Mouse (Mus musculus): ENCODE data around the gene Pltp. TPM values are rescaled to one million over a fixed set of nuclear protein-coding genes. Genes with fewer than 3 reads are reported as not detected.

The Pltp gene
- polyA plus RNA-seq (2016; fragmentation: Nextera tagmentation; extraction: Ambion mirVana): 90.2 and 113 TPM in 2 replicates

- ATAC-seq (ENCODE audit: low FRiP score, low read depth): peak; percentile 90
- H3K27ac ChIP-seq (replicated peaks): peak within 1 kb of the TSS; percentile 58; the same call in 1 of the 2 replicates
- H3K4me1 ChIP-seq: peaks cover 22% of the 10 kb centered on the region
- H3K36me3 ChIP-seq: no peaks in the 10 kb centered on the region
- H3K27me3 ChIP-seq: peaks cover 46% of the 10 kb centered on the region
- H3K9me3 ChIP-seq: no peaks in the 10 kb centered on the region
- peak within 1 kb of the TSS; percentile 95 for H3K4me2 ChIP-seq (replicated peaks)
- H3K9ac ChIP-seq (replicated peaks): peak within 1 kb of the TSS; percentile 66
- under 1% methylated on average over 46 of the region's 47 CpGs for WGBS
- peak within 1 kb of the TSS; percentile 52 for H3K4me3 ChIP-seq
Measured at GRCm38 (mm10) chr2:164857101-164857821, at the start of gene Pltp. Pltp (minus strand) TSS chr2:164857711.

DNA sequence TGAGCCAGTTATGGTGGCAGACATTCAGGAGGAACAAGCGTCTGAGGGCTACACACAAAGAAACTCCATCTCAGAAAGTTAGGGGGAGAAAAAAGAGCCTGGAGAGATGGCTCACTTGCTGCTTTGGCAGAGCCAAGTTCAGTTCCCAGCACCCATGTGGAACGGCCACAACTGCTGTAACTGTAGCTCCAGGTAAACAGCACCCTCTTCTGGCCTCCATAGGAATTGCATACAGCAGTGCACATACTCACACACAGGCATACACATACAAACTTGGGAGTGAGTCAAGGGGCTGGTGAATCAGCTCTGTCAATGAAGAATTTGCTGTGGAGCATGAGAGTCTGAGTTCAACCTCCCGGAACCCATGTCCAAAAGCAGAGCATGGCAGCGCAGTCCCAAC lies 48.6 kb upstream of the Pltp start:
- 100% methylated on average over 4 of the region's 4 CpGs for WGBS
- H3K4me2 ChIP-seq (replicated peaks): no peak overlapping the region

GRCm38 (mm10) chr2:164903496-164903895 lies 46.0 kb upstream of the Pltp start:
- Histone ChIP-seq H3K4me2 (replicated peaks) (no peak overlapping the region), H3K36me3 (peaks cover 100% of the 10 kb centered on the region), H3K9ac (replicated peaks) (no peak overlapping the region), H3K4me3 (no peak overlapping the region), H3K27ac (replicated peaks) (no peak overlapping the region), H3K27me3 (no peaks in the 10 kb centered on the region), H3K4me1 (no peaks in the 10 kb centered on the region), H3K9me3 (peaks cover 7% of the 10 kb centered on the region)
- ATAC-seq (ENCODE audit: low FRiP score, low read depth): no peak
- WGBS: 67% methylated on average over 1 of the region's 1 CpGs

More for the DNA sequence above, 48.6 kb upstream of the Pltp start:
- H3K27me3 ChIP-seq: no peaks in the 10 kb centered on the region
- no peak overlapping the region for H3K9ac ChIP-seq (replicated peaks)
- peaks cover 15% of the 10 kb centered on the region for H3K4me1 ChIP-seq
- peaks cover 84% of the 10 kb centered on the region for H3K36me3 ChIP-seq
- H3K9me3 ChIP-seq: peaks cover 7% of the 10 kb centered on the region
- H3K4me3 ChIP-seq: no peak overlapping the region
- no peak for ATAC-seq (ENCODE audit: low FRiP score, low read depth)
- no peak overlapping the region for H3K27ac ChIP-seq (replicated peaks)

DNA sequence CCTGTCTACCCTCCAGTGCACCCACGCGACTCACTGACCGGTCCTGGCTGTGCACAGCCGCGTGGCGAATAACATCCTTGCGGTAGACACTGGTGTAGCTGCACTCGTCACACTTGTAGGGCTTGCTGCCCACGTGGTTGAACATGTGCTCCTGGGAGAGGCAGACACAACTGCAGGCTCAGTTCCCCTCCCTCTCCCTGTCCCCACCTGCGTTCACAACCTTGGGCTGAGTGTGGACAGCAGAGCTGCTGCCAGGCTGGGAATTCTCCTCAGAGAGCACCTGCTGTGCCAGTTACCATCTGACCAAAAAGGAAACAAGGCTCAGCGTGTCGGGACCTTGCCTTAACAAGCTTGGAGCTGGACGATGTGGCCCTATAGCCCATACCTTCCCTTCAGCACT lies 43.9 kb upstream of the Pltp start:
- Histone ChIP-seq H3K4me3 (no peak overlapping the region), H3K27ac (replicated peaks) (no peak overlapping the region), H3K9me3 (peaks cover 5% of the 10 kb centered on the region), H3K27me3 (no peaks in the 10 kb centered on the region), H3K4me1 (no peaks in the 10 kb centered on the region), H3K36me3 (peaks cover 100% of the 10 kb centered on the region), H3K4me2 (replicated peaks) (no peak overlapping the region), H3K9ac (replicated peaks) (no peak overlapping the region)
- ATAC-seq (ENCODE audit: low FRiP score, low read depth): no peak
- 91% methylated on average over 13 of the region's 13 CpGs for WGBS

DNA sequence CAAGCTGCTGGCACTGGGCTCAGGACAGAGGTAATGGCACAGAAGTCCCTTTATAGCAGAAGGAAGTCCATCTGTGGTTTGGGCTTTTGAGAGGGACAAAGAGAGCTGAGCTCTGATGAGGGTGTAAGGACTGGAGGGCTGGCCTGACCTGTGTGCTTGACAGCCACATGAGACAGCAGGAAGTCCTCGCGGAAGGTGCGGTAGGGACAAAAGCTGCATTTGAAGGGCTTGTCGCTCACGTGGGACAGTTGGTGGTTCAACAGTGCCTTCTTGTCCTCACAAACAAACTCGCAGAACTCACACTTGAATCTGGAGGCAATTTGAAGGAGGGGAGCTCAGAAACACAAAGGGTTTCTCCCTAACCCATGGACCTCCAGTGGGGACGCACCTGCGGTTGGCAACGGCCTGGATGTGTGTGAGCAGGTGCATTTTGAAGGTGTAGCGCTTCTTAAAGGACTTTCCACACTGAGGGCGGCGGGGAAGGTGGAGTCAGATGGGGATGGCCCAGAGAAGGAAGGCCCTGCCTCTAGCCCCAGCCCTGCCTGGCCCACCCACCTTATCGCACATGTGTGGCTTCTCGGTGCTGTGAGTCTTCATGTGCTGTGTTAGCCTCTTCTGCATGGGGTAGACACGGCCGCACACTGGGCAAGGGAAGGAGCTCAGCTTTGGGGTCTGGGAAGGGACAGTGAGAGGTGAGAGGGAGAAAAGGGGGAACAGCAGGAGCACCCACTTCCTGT lies 42.4 kb upstream of the Pltp start:
- Histone ChIP-seq H3K4me1 (no peaks in the 10 kb centered on the region), H3K9ac (replicated peaks) (no peak overlapping the region), H3K9me3 (no peaks in the 10 kb centered on the region), H3K4me3 (no peak overlapping the region), H3K27me3 (no peaks in the 10 kb centered on the region), H3K27ac (replicated peaks) (no peak overlapping the region), H3K4me2 (replicated peaks) (no peak overlapping the region), H3K36me3 (peaks cover 100% of the 10 kb centered on the region)
- 94% methylated on average over 16 of the region's 16 CpGs for WGBS
- ATAC-seq (ENCODE audit: low FRiP score, low read depth): no peak

DNA sequence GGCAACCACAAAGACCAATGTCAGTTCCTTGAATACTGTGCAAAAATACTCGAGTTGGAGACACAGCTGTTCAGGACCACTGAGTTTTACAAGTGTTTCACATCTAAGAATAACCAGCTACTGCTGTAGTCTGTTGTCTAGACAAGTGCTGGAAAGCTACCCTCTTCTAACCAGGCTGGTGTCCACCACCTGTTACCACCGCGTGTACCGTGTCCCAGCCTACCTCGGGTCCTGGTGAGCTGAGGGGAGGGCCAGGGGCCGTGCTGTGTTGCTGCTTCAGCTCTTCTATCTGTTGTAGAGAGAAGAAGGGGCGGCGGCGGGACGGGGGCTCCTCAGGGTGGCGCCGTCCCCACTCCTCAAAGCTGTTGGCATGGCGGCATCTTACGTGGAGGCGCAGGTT lies 41.5 kb upstream of the Pltp start:
- Histone ChIP-seq H3K27ac (replicated peaks) (no peak overlapping the region), H3K4me1 (no peaks in the 10 kb centered on the region), H3K9me3 (no peaks in the 10 kb centered on the region), H3K9ac (replicated peaks) (no peak overlapping the region), H3K36me3 (peaks cover 100% of the 10 kb centered on the region), H3K4me3 (no peak overlapping the region), H3K27me3 (no peaks in the 10 kb centered on the region), H3K4me2 (replicated peaks) (no peak overlapping the region)
- 94% methylated on average over 15 of the region's 15 CpGs for WGBS
- no peak for ATAC-seq (ENCODE audit: low FRiP score, low read depth)

- Histone ChIP-seq H3K4me2 (replicated peaks) (no peak overlapping the region), H3K27me3 (no peaks in the 10 kb centered on the region), H3K9me3 (no peaks in the 10 kb centered on the region), H3K4me1 (no peaks in the 10 kb centered on the region), H3K4me3 (no peak overlapping the region), H3K36me3 (peaks cover 100% of the 10 kb centered on the region), H3K27ac (replicated peaks) (no peak overlapping the region), H3K9ac (replicated peaks) (no peak overlapping the region)
- WGBS: 98% methylated on average over 7 of the region's 7 CpGs
- ATAC-seq (ENCODE audit: low FRiP score, low read depth): no peak
Measured at GRCm38 (mm10) chr2:164898008-164898407, 40.5 kb upstream of the Pltp start.

- no peak overlapping the region for H3K27ac ChIP-seq (replicated peaks)
- no peaks in the 10 kb centered on the region for H3K4me1 ChIP-seq
- no peak overlapping the region for H3K4me3 ChIP-seq
- no peak overlapping the region for H3K4me2 ChIP-seq (replicated peaks)
- ATAC-seq (ENCODE audit: low FRiP score, low read depth): no peak
- H3K27me3 ChIP-seq: no peaks in the 10 kb centered on the region
- no peaks in the 10 kb centered on the region for H3K9me3 ChIP-seq
- no peak overlapping the region for H3K9ac ChIP-seq (replicated peaks)
- peaks cover 100% of the 10 kb centered on the region for H3K36me3 ChIP-seq
- 95% methylated on average over 6 of the region's 6 CpGs for WGBS
Measured at GRCm38 (mm10) chr2:164895885-164896284, 38.4 kb upstream of the Pltp start.

GRCm38 (mm10) chr2:164894644-164895043 lies 37.1 kb upstream of the Pltp start:
- Histone ChIP-seq H3K4me3 (no peak overlapping the region), H3K27ac (replicated peaks) (no peak overlapping the region), H3K4me1 (no peaks in the 10 kb centered on the region), H3K9me3 (no peaks in the 10 kb centered on the region), H3K36me3 (peaks cover 100% of the 10 kb centered on the region), H3K4me2 (replicated peaks) (no peak overlapping the region), H3K9ac (replicated peaks) (no peak overlapping the region), H3K27me3 (no peaks in the 10 kb centered on the region)
- ATAC-seq (ENCODE audit: low FRiP score, low read depth): no peak
- WGBS: 57% methylated on average over 1 of the region's 1 CpGs

- no peak for ATAC-seq (ENCODE audit: low FRiP score, low read depth)
- WGBS: 72% methylated on average over 5 of the region's 5 CpGs
- Histone ChIP-seq H3K27me3 (no peaks in the 10 kb centered on the region), H3K4me3 (no peak overlapping the region), H3K9me3 (no peaks in the 10 kb centered on the region), H3K36me3 (peaks cover 100% of the 10 kb centered on the region), H3K9ac (replicated peaks) (0 out of 2 replicates have a peak overlapping the region, but pooled peaks have one; percentile 20), H3K27ac (replicated peaks) (no peak overlapping the region), H3K4me1 (no peaks in the 10 kb centered on the region), H3K4me2 (replicated peaks) (no peak overlapping the region)
Measured at GRCm38 (mm10) chr2:164894048-164894447, 36.5 kb upstream of the Pltp start.

GRCm38 (mm10) chr2:164892696-164893216 lies 35.2 kb upstream of the Pltp start:
- WGBS: 92% methylated on average over 6 of the region's 6 CpGs

More at GRCm38 (mm10) chr2:164892696-164893216, 35.2 kb upstream of the Pltp start:
- Histone ChIP-seq H3K4me2 (replicated peaks) (no peak overlapping the region), H3K4me3 (no peak overlapping the region), H3K9ac (replicated peaks) (no peak overlapping the region), H3K36me3 (peaks cover 100% of the 10 kb centered on the region), H3K27ac (replicated peaks) (no peak overlapping the region), H3K4me1 (no peaks in the 10 kb centered on the region), H3K27me3 (no peaks in the 10 kb centered on the region), H3K9me3 (no peaks in the 10 kb centered on the region)
- no peak for ATAC-seq (ENCODE audit: low FRiP score, low read depth)

All from midbrain, embryonic 12.5 days (tissue).